Mouse (Mus musculus) myocyte (in vitro differentiated cells): ENCODE results near the gene Pfkfb3.

Experiments
- E2F4 ChIP-seq: IDR thresholded peaks from one replicate; pipeline ENCODE4 v1.6.1; 2011; ENCODE audit warnings: mild to moderate bottlenecking, control low read depth, moderate library complexity; ENCODE audit not compliant: insufficient read depth
- MYOG ChIP-seq, 3 experiments: IDR thresholded peaks; one replicate each; pipeline ENCODE4 v1.6.1; 2011; ENCODE audit warnings: control low read depth in 2 of 3, low read depth in 2 of 3, mild to moderate bottlenecking in 2 of 3; ENCODE audit not compliant: insufficient read length in 2 of 3, control insufficient read depth in 1 of 3, insufficient read depth in 1 of 3
- POLR2A ChIP-seq: IDR thresholded peaks from one replicate; pipeline ENCODE4 v1.6.1; 2011; ENCODE audit warnings: low read depth, mild to moderate bottlenecking, control low read depth, moderate library complexity; ENCODE audit not compliant: insufficient read length
- TCF3 ChIP-seq: IDR thresholded peaks from one replicate; pipeline ENCODE4 v1.6.1; 2011; ENCODE audit warnings: low read depth, control low read depth; ENCODE audit not compliant: insufficient read length
- USF1 ChIP-seq: IDR thresholded peaks from one replicate; pipeline ENCODE4 v1.6.1; 2011; ENCODE audit warnings: low read depth, mild to moderate bottlenecking, control low read depth, moderate library complexity

DNA sequence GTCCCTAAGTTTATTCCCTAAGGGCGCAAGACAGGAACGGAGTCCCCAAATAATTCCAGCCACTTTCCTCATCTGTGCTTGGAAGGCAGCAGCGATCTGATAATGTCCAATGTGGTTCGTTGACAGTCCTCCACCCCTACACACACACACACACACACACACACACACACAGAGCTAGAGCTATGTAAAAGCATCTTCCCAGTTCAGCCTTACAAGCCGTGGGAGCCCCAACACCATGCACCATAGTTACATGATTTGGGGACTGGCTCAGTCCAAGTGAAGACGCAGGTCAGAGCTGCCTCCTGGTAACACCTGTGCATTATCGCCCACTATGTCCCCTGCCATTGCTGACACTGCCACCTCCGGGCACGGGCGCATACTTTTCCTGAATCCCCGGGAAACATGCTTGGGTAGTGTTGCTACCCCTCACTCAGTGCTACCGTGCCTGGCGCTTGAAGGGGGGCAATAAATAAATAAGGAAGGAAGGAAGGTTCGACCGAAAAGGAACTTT is 51.6 kb downstream of the Pfkfb3 start:
- TF ChIP-seq POLR2A (no peak), E2F4 (no peak), MYOG (IDR thresholded peaks at IDR 0.05; ENCODE audit: control insufficient read depth in 1 of 3, insufficient read depth in 1 of 3, insufficient read length in 2 of 3, low read depth in 2 of 3) (no peak), USF1 (no peak), TCF3 (no peak)
